Mouse (Mus musculus): ENCODE results near the gene S1pr3. TPM values are rescaled to one million over a fixed set of nuclear protein-coding genes. Genes with fewer than 3 reads are reported as not detected.

Gene S1pr3
- polyA plus RNA-seq, 1 experiment from 2014 or later = 71.8 TPM

GRCm38 (mm10) chr13:51419501-51419900 lies 11.1 kb downstream of the S1pr3 start:
- H3K4me1 ChIP-seq (replicated peaks; ENCODE audit: control insufficient read depth, insufficient read depth, low read length) = peaks cover 22% of the 10 kb centered on the region
- DNase-seq (ENCODE audit: low spot score) (no peak), ATAC-seq (replicated peaks; ENCODE audit: low FRiP score, low TSS enrichment, low read depth) (no peak)
- no peak overlapping the region for H3K27ac ChIP-seq (ENCODE audit: low read depth)
- H3K27me3 ChIP-seq (replicated peaks; ENCODE audit: control insufficient read depth, insufficient read depth, low read length) = no peaks in the 10 kb centered on the region
- H3K9me3 ChIP-seq (ENCODE audit: control insufficient read depth, low read length) = peaks cover 7% of the 10 kb centered on the region; the same call in 1 of the 2 replicates
- H3K4me3 ChIP-seq (ENCODE audit: low read depth, low read length) = no peak overlapping the region
- peaks cover 75% of the 10 kb centered on the region for H3K36me3 ChIP-seq (ENCODE audit: control insufficient read depth, insufficient read depth, low read length)
- no peak overlapping the region for H3K9ac ChIP-seq (ENCODE audit: low read length)
- H3K4me2 ChIP-seq (ENCODE audit: low read length) = no peak overlapping the region
- 90% methylated on average over 15 of the region's 15 CpGs for WGBS

- H3K27me3 ChIP-seq (replicated peaks; ENCODE audit: control insufficient read depth, insufficient read depth, low read length) = no peaks in the 10 kb centered on the region
- no peak for ATAC-seq (replicated peaks; ENCODE audit: low FRiP score, low TSS enrichment, low read depth)
- H3K27ac ChIP-seq (ENCODE audit: low read depth) = no peak overlapping the region
- H3K36me3 ChIP-seq (ENCODE audit: control insufficient read depth, insufficient read depth, low read length) = peaks cover 62% of the 10 kb centered on the region
- no peak overlapping the region for H3K9ac ChIP-seq (ENCODE audit: low read length)
- DNase-seq (ENCODE audit: low spot score) = no peak
- no peak overlapping the region for H3K4me3 ChIP-seq (ENCODE audit: low read depth, low read length)
- H3K4me2 ChIP-seq (ENCODE audit: low read length) = no peak overlapping the region
- 81% methylated on average over 9 of the region's 9 CpGs for WGBS
- no peaks in the 10 kb centered on the region for H3K9me3 ChIP-seq (ENCODE audit: control insufficient read depth, low read length)
- peaks cover 22% of the 10 kb centered on the region for H3K4me1 ChIP-seq (replicated peaks; ENCODE audit: control insufficient read depth, insufficient read depth, low read length)
Measured at GRCm38 (mm10) chr13:51420861-51421260, 12.4 kb downstream of the S1pr3 start.

- Histone ChIP-seq H3K4me3 (ENCODE audit: low read depth, low read length) (no peak overlapping the region), H3K27me3 (replicated peaks; ENCODE audit: control insufficient read depth, insufficient read depth, low read length) (no peaks in the 10 kb centered on the region), H3K4me2 (ENCODE audit: low read length) (no peak overlapping the region), H3K36me3 (ENCODE audit: control insufficient read depth, insufficient read depth, low read length) (peaks cover 49% of the 10 kb centered on the region), H3K9ac (ENCODE audit: low read length) (no peak overlapping the region), H3K4me1 (replicated peaks; ENCODE audit: control insufficient read depth, insufficient read depth, low read length) (0 out of 2 replicates have a peak, but pooled peaks cover 2% of the 10 kb centered on the region), H3K27ac (ENCODE audit: low read depth) (no peak overlapping the region), H3K9me3 (ENCODE audit: control insufficient read depth, low read length) (no peaks in the 10 kb centered on the region)
- ATAC-seq (replicated peaks; ENCODE audit: low FRiP score, low TSS enrichment, low read depth) (no peak), DNase-seq (ENCODE audit: low spot score) (no peak)
- 77% methylated on average over 9 of the region's 9 CpGs for WGBS
Measured at GRCm38 (mm10) chr13:51423647-51424046, 15.2 kb downstream of the S1pr3 start.

GRCm38 (mm10) chr13:51424647-51425046 lies 16.2 kb downstream of the S1pr3 start:
- Histone ChIP-seq H3K4me3 (ENCODE audit: low read depth, low read length) (no peak overlapping the region), H3K36me3 (ENCODE audit: control insufficient read depth, insufficient read depth, low read length) (peaks cover 39% of the 10 kb centered on the region), H3K9me3 (ENCODE audit: control insufficient read depth, low read length) (no peaks in the 10 kb centered on the region), H3K27me3 (replicated peaks; ENCODE audit: control insufficient read depth, insufficient read depth, low read length) (no peaks in the 10 kb centered on the region), H3K4me1 (replicated peaks; ENCODE audit: control insufficient read depth, insufficient read depth, low read length) (no peaks in the 10 kb centered on the region), H3K9ac (ENCODE audit: low read length) (no peak overlapping the region), H3K27ac (ENCODE audit: low read depth) (no peak overlapping the region), H3K4me2 (ENCODE audit: low read length) (no peak overlapping the region)
- ATAC-seq (replicated peaks; ENCODE audit: low FRiP score, low TSS enrichment, low read depth) = no peak
- 16% methylated on average over 5 of the region's 5 CpGs for WGBS
- DNase-seq (ENCODE audit: low spot score) = peak; percentile 88

GRCm38 (mm10) chr13:51425662-51426443 lies 17.4 kb downstream of the S1pr3 start:
- ATAC-seq (replicated peaks; ENCODE audit: low FRiP score, low TSS enrichment, low read depth) (no peak), DNase-seq (ENCODE audit: low spot score) (no peak)
- Histone ChIP-seq H3K36me3 (ENCODE audit: control insufficient read depth, insufficient read depth, low read length) (peaks cover 27% of the 10 kb centered on the region), H3K27me3 (replicated peaks; ENCODE audit: control insufficient read depth, insufficient read depth, low read length) (no peaks in the 10 kb centered on the region), H3K4me1 (replicated peaks; ENCODE audit: control insufficient read depth, insufficient read depth, low read length) (no peaks in the 10 kb centered on the region), H3K27ac (ENCODE audit: low read depth) (no peak overlapping the region), H3K4me2 (ENCODE audit: low read length) (no peak overlapping the region), H3K9me3 (ENCODE audit: control insufficient read depth, low read length) (no peaks in the 10 kb centered on the region), H3K9ac (ENCODE audit: low read length) (no peak overlapping the region), H3K4me3 (ENCODE audit: low read depth, low read length) (no peak overlapping the region)
- 88% methylated on average over 4 of the region's 4 CpGs for WGBS

GRCm38 (mm10) chr13:51433371-51433770 lies 24.9 kb downstream of the S1pr3 start:
- no peaks in the 10 kb centered on the region for H3K27me3 ChIP-seq (replicated peaks; ENCODE audit: control insufficient read depth, insufficient read depth, low read length)
- no peak overlapping the region for H3K4me2 ChIP-seq (ENCODE audit: low read length)
- no peak overlapping the region for H3K9ac ChIP-seq (ENCODE audit: low read length)
- 45% methylated on average over 3 of the region's 3 CpGs for WGBS
- no peaks in the 10 kb centered on the region for H3K4me1 ChIP-seq (replicated peaks; ENCODE audit: control insufficient read depth, insufficient read depth, low read length)
- no peak overlapping the region for H3K4me3 ChIP-seq (ENCODE audit: low read depth, low read length)
- no peak overlapping the region for H3K27ac ChIP-seq (ENCODE audit: low read depth)
- no peaks in the 10 kb centered on the region for H3K36me3 ChIP-seq (ENCODE audit: control insufficient read depth, insufficient read depth, low read length)
- no peak for ATAC-seq (replicated peaks; ENCODE audit: low FRiP score, low TSS enrichment, low read depth)
- no peaks in the 10 kb centered on the region for H3K9me3 ChIP-seq (ENCODE audit: control insufficient read depth, low read length)
- no peak for DNase-seq (ENCODE audit: low spot score)

GRCm38 (mm10) chr13:51434460-51434859 lies 26.0 kb downstream of the S1pr3 start:
- Histone ChIP-seq H3K27ac (ENCODE audit: low read depth) (no peak overlapping the region), H3K4me3 (ENCODE audit: low read depth, low read length) (no peak overlapping the region), H3K9me3 (ENCODE audit: control insufficient read depth, low read length) (no peaks in the 10 kb centered on the region), H3K9ac (ENCODE audit: low read length) (no peak overlapping the region), H3K4me1 (replicated peaks; ENCODE audit: control insufficient read depth, insufficient read depth, low read length) (no peaks in the 10 kb centered on the region), H3K4me2 (ENCODE audit: low read length) (no peak overlapping the region), H3K27me3 (replicated peaks; ENCODE audit: control insufficient read depth, insufficient read depth, low read length) (no peaks in the 10 kb centered on the region), H3K36me3 (ENCODE audit: control insufficient read depth, insufficient read depth, low read length) (no peaks in the 10 kb centered on the region)
- ATAC-seq (replicated peaks; ENCODE audit: low FRiP score, low TSS enrichment, low read depth) = no peak
- DNase-seq (ENCODE audit: low spot score) = no peak
- 57% methylated on average over 2 of the region's 2 CpGs for WGBS

- DNase-seq (ENCODE audit: low spot score) (no peak), ATAC-seq (replicated peaks; ENCODE audit: low FRiP score, low TSS enrichment, low read depth) (no peak)
- Histone ChIP-seq H3K4me3 (ENCODE audit: low read depth, low read length) (no peak overlapping the region), H3K9ac (ENCODE audit: low read length) (no peak overlapping the region), H3K9me3 (ENCODE audit: control insufficient read depth, low read length) (no peaks in the 10 kb centered on the region), H3K4me2 (ENCODE audit: low read length) (no peak overlapping the region), H3K27ac (ENCODE audit: low read depth) (no peak overlapping the region), H3K36me3 (ENCODE audit: control insufficient read depth, insufficient read depth, low read length) (no peaks in the 10 kb centered on the region), H3K4me1 (replicated peaks; ENCODE audit: control insufficient read depth, insufficient read depth, low read length) (no peaks in the 10 kb centered on the region), H3K27me3 (replicated peaks; ENCODE audit: control insufficient read depth, insufficient read depth, low read length) (no peaks in the 10 kb centered on the region)
- 29% methylated on average over 2 of the region's 2 CpGs for WGBS
Measured at GRCm38 (mm10) chr13:51435146-51435545, 26.7 kb downstream of the S1pr3 start.

All from intestine, embryonic 14.5 days (tissue).